Mouse (Mus musculus) heart, embryonic 11.5 days (tissue): ENCODE data around the gene Dusp9. TPM values are rescaled to one million over a fixed set of nuclear protein-coding genes. Genes with fewer than 3 reads are reported as not detected.
A peak's percentile ranks its signal among the peaks of the same experiment; 100 is the strongest.

Source experiments
- ATAC-seq: fragments of 200-750 bp; cut with Nextera tagmentation; replicated peaks from 2 replicates; pipeline ENCODE4 v1.8.0; 2017; ENCODE audit warnings: moderate library complexity; ENCODE audit not compliant: insufficient number of reproducible peaks, low FRiP score, low TSS enrichment
- H3K27ac ChIP-seq: fragments of 300-500 bp; sonication (generic); 2 replicates; pipeline ENCODE4 v1.5.1; 2014; ENCODE audit warnings: mild to moderate bottlenecking, low read depth, low read length
- H3K27me3 ChIP-seq: fragments of 300-500 bp; sonication (generic); 2 replicates; pipeline ENCODE4 v1.6.1; 2014; ENCODE audit warnings: mild to moderate bottlenecking, low read length, mixed read lengths; ENCODE audit not compliant: control insufficient read depth, insufficient read depth
- H3K36me3 ChIP-seq: fragments of 300-500 bp; sonication (generic); 2 replicates; pipeline ENCODE4 v1.6.1; 2014; ENCODE audit warnings: mild to moderate bottlenecking, low read length, moderate library complexity, mixed read lengths; ENCODE audit not compliant: control insufficient read depth, insufficient read depth
- H3K4me1 ChIP-seq: fragments of 300-500 bp; sonication (generic); 2 replicates; pipeline ENCODE4 v1.6.1; 2014; ENCODE audit warnings: low read length; ENCODE audit not compliant: control insufficient read depth, insufficient read depth
- H3K4me2 ChIP-seq: fragments of 300-500 bp; sonication (generic); 2 replicates; pipeline ENCODE4 v1.6.1; 2014; ENCODE audit warnings: mild to moderate bottlenecking, moderate library complexity
- H3K4me3 ChIP-seq: fragments of 300-500 bp; sonication (generic); 2 replicates; pipeline ENCODE4 v1.5.1; 2014; ENCODE audit warnings: low read depth, low read length
- H3K9ac ChIP-seq: fragments of 300-500 bp; sonication (generic); 2 replicates; pipeline ENCODE4 v1.6.1; 2014; ENCODE audit warnings: mild to moderate bottlenecking, low read depth, low read length, moderate library complexity
- H3K9me3 ChIP-seq: fragments of 300-500 bp; sonication (generic); replicated peaks from 2 replicates; pipeline ENCODE4 v1.6.1; 2016; ENCODE audit warnings: low read length; ENCODE audit not compliant: control insufficient read depth
- WGBS: fragments of 180-500 bp; shearing (Covaris S2); extraction: QIAGEN DNeasy Blood & Tissue Kit; methylation state at CpG from one replicate; pipeline ENCODE4 v1.1.7; 2014; ENCODE audit not compliant: insufficient replicate concordance; 5-methylcytosine and 5-hydroxymethylcytosine counted together
- polyA plus RNA-seq: library from polyadenylated mRNA; unstranded; fragments of >200 nt; fragmentation: Nextera tagmentation; extraction: Ambion mirVana; gene quantifications from 2 replicates; pipeline ENCODE4 v1.2.1, GENCODE M21; 2014

The Dusp9 gene
- 2.8 and 5.4 TPM in 2 replicates for polyA plus RNA-seq

- peak; percentile 62; the same call in 1 of the 2 replicates for ATAC-seq
- H3K4me3 ChIP-seq, result peak within 1 kb of the TSS; percentile 33
Observed at GRCm38 (mm10) chrX:73639255-73639675, at the start of gene Dusp9. Gene Dusp9, plus strand, starts transcription at chrX:73639419.

GRCm38 (mm10) chrX:73593212-73593611 is 46.0 kb upstream of the Dusp9 start:
- Histone ChIP-seq H3K4me3 (no peak overlapping the region), H3K9ac (no peak overlapping the region), H3K27me3 (peaks cover 6% of the 10 kb centered on the region), H3K4me1 (no peaks in the 10 kb centered on the region), H3K4me2 (no peak overlapping the region), H3K27ac (no peak overlapping the region), H3K36me3 (no peaks in the 10 kb centered on the region), H3K9me3 (no peaks in the 10 kb centered on the region)
- ATAC-seq, result no peak
- WGBS, result 15% methylated on average over 6 of the region's 6 CpGs

More at GRCm38 (mm10) chrX:73639255-73639675, at the start of gene Dusp9:
- H3K9me3 ChIP-seq, result no peaks in the 10 kb centered on the region
- H3K36me3 ChIP-seq, result no peaks in the 10 kb centered on the region
- H3K4me1 ChIP-seq, result no peaks in the 10 kb centered on the region; the same call in 1 of the 2 replicates
- H3K4me2 ChIP-seq, result peak within 1 kb of the TSS; percentile 71
- peak within 1 kb of the TSS; percentile 39; the same call in 1 of the 2 replicates for H3K9ac ChIP-seq
- H3K27me3 ChIP-seq, result peaks cover 61% of the 10 kb centered on the region
- no peak within 1 kb of the TSS for H3K27ac ChIP-seq
- WGBS, result 17% methylated on average over 22 of the region's 28 CpGs

GRCm38 (mm10) chrX:73594451-73595121 is 44.6 kb upstream of the Dusp9 start:
- Histone ChIP-seq H3K9me3 (no peaks in the 10 kb centered on the region), H3K36me3 (no peaks in the 10 kb centered on the region), H3K27ac (no peak overlapping the region), H3K27me3 (peaks cover 6% of the 10 kb centered on the region), H3K4me2 (no peak overlapping the region), H3K4me1 (no peaks in the 10 kb centered on the region), H3K4me3 (no peak overlapping the region), H3K9ac (no peak overlapping the region)
- ATAC-seq, result no peak
- 39% methylated on average over 12 of the region's 12 CpGs for WGBS

- H3K9ac ChIP-seq, result no peak overlapping the region
- no peaks in the 10 kb centered on the region for H3K36me3 ChIP-seq
- no peak overlapping the region for H3K4me2 ChIP-seq
- 61% methylated on average over 4 of the region's 4 CpGs for WGBS
- H3K27ac ChIP-seq, result no peak overlapping the region
- no peaks in the 10 kb centered on the region for H3K4me1 ChIP-seq
- H3K27me3 ChIP-seq, result peaks cover 6% of the 10 kb centered on the region
- H3K4me3 ChIP-seq, result no peak overlapping the region
- ATAC-seq, result no peak
- H3K9me3 ChIP-seq, result no peaks in the 10 kb centered on the region
Observed at GRCm38 (mm10) chrX:73595297-73595938, 43.8 kb upstream of the Dusp9 start.

- Histone ChIP-seq H3K27ac (no peak overlapping the region), H3K9me3 (no peaks in the 10 kb centered on the region), H3K27me3 (no peaks in the 10 kb centered on the region), H3K4me1 (no peaks in the 10 kb centered on the region), H3K36me3 (no peaks in the 10 kb centered on the region), H3K9ac (no peak overlapping the region), H3K4me3 (no peak overlapping the region), H3K4me2 (no peak overlapping the region)
- ATAC-seq, result no peak
- WGBS, result 78% methylated on average over 1 of the region's 1 CpGs
Observed at GRCm38 (mm10) chrX:73601456-73601855, 37.8 kb upstream of the Dusp9 start.

GRCm38 (mm10) chrX:73613665-73614064 is 25.6 kb upstream of the Dusp9 start:
- Histone ChIP-seq H3K27me3 (0 out of 2 replicates have a peak, but pooled peaks cover under 1% of the 10 kb centered on the region), H3K4me3 (no peak overlapping the region), H3K4me1 (no peaks in the 10 kb centered on the region), H3K36me3 (no peaks in the 10 kb centered on the region), H3K9ac (no peak overlapping the region), H3K27ac (no peak overlapping the region), H3K9me3 (no peaks in the 10 kb centered on the region), H3K4me2 (no peak overlapping the region)
- no peak for ATAC-seq
- WGBS, result 65% methylated on average over 4 of the region's 4 CpGs

- no peak overlapping the region for H3K4me2 ChIP-seq
- 88% methylated on average over 1 of the region's 1 CpGs for WGBS
- H3K9ac ChIP-seq, result no peak overlapping the region
- H3K27ac ChIP-seq, result no peak overlapping the region
- no peaks in the 10 kb centered on the region for H3K4me1 ChIP-seq
- ATAC-seq, result no peak
- H3K27me3 ChIP-seq, result 0 out of 2 replicates have a peak, but pooled peaks cover 2% of the 10 kb centered on the region
- H3K36me3 ChIP-seq, result no peaks in the 10 kb centered on the region
- no peak overlapping the region for H3K4me3 ChIP-seq
- H3K9me3 ChIP-seq, result no peaks in the 10 kb centered on the region
Observed at GRCm38 (mm10) chrX:73615876-73616275, 23.3 kb upstream of the Dusp9 start.

GRCm38 (mm10) chrX:73619401-73619800 is 19.8 kb upstream of the Dusp9 start:
- H3K4me3 ChIP-seq, result no peak overlapping the region
- no peaks in the 10 kb centered on the region for H3K36me3 ChIP-seq
- no peak overlapping the region for H3K27ac ChIP-seq
- ATAC-seq, result no peak
- H3K4me2 ChIP-seq, result no peak overlapping the region
- H3K9ac ChIP-seq, result no peak overlapping the region
- no peaks in the 10 kb centered on the region for H3K9me3 ChIP-seq
- H3K27me3 ChIP-seq, result 0 out of 2 replicates have a peak, but pooled peaks cover 2% of the 10 kb centered on the region
- H3K4me1 ChIP-seq, result no peaks in the 10 kb centered on the region
